Mouse (Mus musculus): ENCODE results near the gene Ppt2. TPM values are rescaled to one million over a fixed set of nuclear protein-coding genes. Genes with fewer than 3 reads are reported as not detected.

Ppt2 gene
- polyA plus RNA-seq, 2 experiments from 2014 or later, result 20.6 to 32.2 TPM

- no peak for ATAC-seq
Measured at GRCm38 (mm10) chr17:34585877-34586771, 42.2 kb downstream of the Ppt2 start.

- no peak for ATAC-seq
Measured at GRCm38 (mm10) chr17:34585121-34585520, 43.2 kb downstream of the Ppt2 start.

- ATAC-seq, result no peak
Measured at GRCm38 (mm10) chr17:34583819-34584218, 44.5 kb downstream of the Ppt2 start.

- no peak for ATAC-seq
Measured at GRCm38 (mm10) chr17:34583397-34583796, 44.9 kb downstream of the Ppt2 start.

GRCm38 (mm10) chr17:34582528-34582927 is 45.8 kb downstream of the Ppt2 start:
- ATAC-seq, result no peak

- ATAC-seq, result no peak
Measured at GRCm38 (mm10) chr17:34578070-34578469, 50.2 kb downstream of the Ppt2 start.

GRCm38 (mm10) chr17:34576577-34576976 is 51.7 kb downstream of the Ppt2 start:
- ATAC-seq, result no peak

GRCm38 (mm10) chr17:34572361-34572760 is 55.9 kb downstream of the Ppt2 start:
- no peak for ATAC-seq

- ATAC-seq, result no peak
Measured at GRCm38 (mm10) chr17:34571875-34572274, 56.4 kb downstream of the Ppt2 start.

GRCm38 (mm10) chr17:34569919-34570318 is 58.4 kb downstream of the Ppt2 start:
- no peak for ATAC-seq

GRCm38 (mm10) chr17:34568421-34568820 is 59.9 kb downstream of the Ppt2 start:
- ATAC-seq, result no peak

- no peak for ATAC-seq
Measured at GRCm38 (mm10) chr17:34567311-34567710, 61.0 kb downstream of the Ppt2 start.

Other genes with a start within 250 kb of the Ppt2 start
- gene BC051142, start 229.7 kb downstream of the Ppt2 start, polyA plus RNA-seq (2017; shearing (Covaris generic)), result 1 to 10 TPM; 1.8 to 1.9 TPM
- not detected for gene Btnl4, start 151.2 kb downstream of the Ppt2 start, polyA plus RNA-seq (2017; shearing (Covaris generic))
- gene Btnl6, start 111.2 kb downstream of the Ppt2 start, polyA plus RNA-seq (2017; shearing (Covaris generic)), result under 1 TPM in 1 of 2 experiments, not detected in 1; 0.76 TPM
- 1 to 10 TPM in 1 of 2 experiments, under 1 TPM in 1; 0.09 to 1.1 TPM for gene Notch4, start 64.2 kb downstream of the Ppt2 start, polyA plus RNA-seq (2017; shearing (Covaris generic))
- gene Gpsm3, start 38.7 kb downstream of the Ppt2 start, polyA plus RNA-seq (2017; shearing (Covaris generic)), result 100 to 1,000 TPM; 227 to 344 TPM
- gene Pbx2, start 37.2 kb downstream of the Ppt2 start, polyA plus RNA-seq (2017; shearing (Covaris generic)), result 10 to 100 TPM in 1 of 2 experiments, 1 to 10 TPM in 1; 7.7 to 12.6 TPM
- gene Ager, start 30.6 kb downstream of the Ppt2 start, polyA plus RNA-seq (2017; shearing (Covaris generic)), result 1 to 10 TPM; 4.0 to 4.5 TPM
- gene Rnf5, start 24.8 kb downstream of the Ppt2 start, polyA plus RNA-seq (2017; shearing (Covaris generic)), result 10 to 100 TPM; 68.0 to 75.0 TPM
- gene Agpat1, start 24.2 kb downstream of the Ppt2 start, polyA plus RNA-seq (2017; shearing (Covaris generic)), result 10 to 100 TPM; 16.9 to 19.2 TPM
- 1 to 10 TPM; 1.9 to 2.8 TPM for gene Egfl8, start 12.5 kb downstream of the Ppt2 start, polyA plus RNA-seq (2017; shearing (Covaris generic))
- 1 to 10 TPM; 1.4 to 2.2 TPM for gene Prrt1, start 1.0 kb upstream of the Ppt2 start, polyA plus RNA-seq (2017; shearing (Covaris generic))
- gene Fkbpl, start 16.3 kb upstream of the Ppt2 start, polyA plus RNA-seq (2017; shearing (Covaris generic)), result 1 to 10 TPM; 3.6 to 5.9 TPM
- gene Atf6b, start 18.6 kb upstream of the Ppt2 start, polyA plus RNA-seq (2017; shearing (Covaris generic)), result 10 to 100 TPM; 15.2 to 20.2 TPM
- not detected for gene Tnxb, start 42.0 kb upstream of the Ppt2 start, polyA plus RNA-seq (2017; shearing (Covaris generic))
- gene C4b, start 115.4 kb upstream of the Ppt2 start, polyA plus RNA-seq (2017; shearing (Covaris generic)), result not detected
- not detected for gene Cyp21a1, start 176.1 kb upstream of the Ppt2 start, polyA plus RNA-seq (2017; shearing (Covaris generic))
- 10 to 100 TPM; 24.4 to 46.0 TPM for gene Stk19, start 208.4 kb upstream of the Ppt2 start, polyA plus RNA-seq (2017; shearing (Covaris generic))
- gene Dxo, start 208.5 kb upstream of the Ppt2 start, polyA plus RNA-seq (2017; shearing (Covaris generic)), result 10 to 100 TPM; 28.8 to 33.4 TPM
- gene Skiv2l, start 221.7 kb upstream of the Ppt2 start, polyA plus RNA-seq (2017; shearing (Covaris generic)), result 10 to 100 TPM; 26.8 to 44.1 TPM
- 10 to 100 TPM; 33.2 to 44.8 TPM for gene Nelfe, start 221.9 kb upstream of the Ppt2 start, polyA plus RNA-seq (2017; shearing (Covaris generic))
- gene Cfb, start 234.0 kb upstream of the Ppt2 start, polyA plus RNA-seq (2017; shearing (Covaris generic)), result under 1 TPM; 0.27 to 0.61 TPM